Mouse (Mus musculus) neural tube, embryonic 15.5 days (tissue): ENCODE measurements around the gene Sema4b. TPM values are rescaled to one million over a fixed set of nuclear protein-coding genes. Genes with fewer than 3 reads are reported as not detected.

Experiments used
- ATAC-seq: fragments of 200-750 bp; cut with Nextera tagmentation; 2 replicates; pipeline ENCODE4 v1.8.0; 2017; ENCODE audit warnings: mild to moderate bottlenecking, moderate TSS enrichment, moderate library complexity; ENCODE audit not compliant: low FRiP score
- H3K27ac ChIP-seq: fragments of 300-500 bp; sonication (generic); replicated peaks from 2 replicates; pipeline ENCODE4 v1.5.1; 2015; ENCODE audit warnings: mild to moderate bottlenecking, inconsistent platforms
- H3K27me3 ChIP-seq: fragments of 300-500 bp; sonication (generic); replicated peaks from 2 replicates; pipeline ENCODE4 v1.6.1; 2015; ENCODE audit warnings: inconsistent platforms
- H3K36me3 ChIP-seq: fragments of 300-500 bp; sonication (generic); 2 replicates; pipeline ENCODE4 v1.6.1; 2015; ENCODE audit warnings: inconsistent platforms
- H3K4me1 ChIP-seq: fragments of 300-500 bp; sonication (generic); 2 replicates; pipeline ENCODE4 v1.6.1; 2015; ENCODE audit warnings: inconsistent platforms
- H3K4me2 ChIP-seq: fragments of 300-500 bp; sonication (generic); 2 replicates; pipeline ENCODE4 v1.6.1; 2015; ENCODE audit warnings: inconsistent platforms, mild to moderate bottlenecking, moderate library complexity
- H3K4me3 ChIP-seq: fragments of 300-500 bp; sonication (generic); replicated peaks from 2 replicates; pipeline ENCODE4 v1.5.1; 2015; ENCODE audit warnings: mild to moderate bottlenecking, inconsistent platforms
- H3K9ac ChIP-seq: fragments of 300-500 bp; sonication (generic); replicated peaks from 2 replicates; pipeline ENCODE4 v1.6.1; 2015; ENCODE audit warnings: mild to moderate bottlenecking, inconsistent platforms
- H3K9me3 ChIP-seq: fragments of 300-500 bp; sonication (generic); replicated peaks from 2 replicates; pipeline ENCODE4 v1.6.1; 2016; ENCODE audit warnings: inconsistent platforms
- WGBS: fragments of 180-500 bp; shearing (Covaris S2); methylation state at CpG from one replicate; pipeline ENCODE4 v1.1.7; 2015; ENCODE audit warnings: mixed read lengths; 5-methylcytosine and 5-hydroxymethylcytosine counted together
- polyA plus RNA-seq: library from polyadenylated mRNA; unstranded; fragments of >200 nt; fragmentation: Nextera tagmentation; extraction: Ambion mirVana; gene quantifications from 2 replicates; pipeline ENCODE4 v1.2.1, GENCODE M21; 2015

Sema4b gene
- polyA plus RNA-seq, 1 experiment from 2014 or later: 25.8 TPM

- Histone ChIP-seq H3K27me3 (no peaks in the 10 kb centered on the region), H3K4me3 (no peak overlapping the region), H3K4me2 (no peak overlapping the region), H3K4me1 (peaks cover 61% of the 10 kb centered on the region), H3K9ac (no peak overlapping the region), H3K27ac (no peak overlapping the region), H3K9me3 (no peaks in the 10 kb centered on the region), H3K36me3 (peaks cover 5% of the 10 kb centered on the region; the same call in 1 of the 2 replicates)
- no peak for ATAC-seq
- 66% methylated on average over 18 of the region's 18 CpGs for WGBS
Measured at GRCm38 (mm10) chr7:80208026-80208642, 21.5 kb downstream of the Sema4b start.

DNA sequence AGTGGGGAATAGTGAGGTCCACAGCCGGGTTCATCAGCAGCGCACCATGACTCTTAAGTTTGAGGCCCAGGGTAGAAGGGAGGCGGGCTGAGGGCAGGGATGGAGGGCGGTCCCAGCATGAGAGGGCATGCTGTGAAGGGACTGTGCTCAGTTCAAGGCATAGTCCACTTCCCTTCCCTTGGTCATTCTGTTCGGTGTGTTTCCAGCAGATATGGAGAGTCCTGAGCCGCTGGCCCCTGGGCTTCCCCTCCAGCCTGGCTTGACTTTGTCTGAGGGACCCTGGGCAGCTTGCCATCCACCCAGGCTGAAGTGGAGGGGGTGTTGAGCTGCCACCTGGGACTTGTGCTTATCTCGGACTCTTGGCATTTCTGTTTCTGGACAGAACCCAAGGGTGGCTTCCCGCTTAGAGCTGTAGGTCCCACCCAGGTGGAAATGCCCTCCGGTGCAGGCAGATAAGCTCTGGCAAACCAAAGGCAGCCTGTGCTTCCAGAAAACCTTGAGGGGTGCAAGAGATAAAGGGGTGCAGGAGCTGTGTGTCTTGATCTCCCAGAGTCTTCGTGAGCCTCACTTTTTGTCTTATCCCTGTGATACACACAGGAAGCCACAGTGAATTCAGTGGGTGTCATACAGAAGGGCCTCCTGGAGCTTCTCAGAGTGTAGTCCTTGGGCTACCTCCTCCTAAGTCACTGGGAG lies 22.2 kb downstream of the Sema4b start:
- ATAC-seq: 0 out of 2 replicates have a peak, but pooled peaks have one; percentile 32
- peaks cover 13% of the 10 kb centered on the region for H3K36me3 ChIP-seq
- H3K4me3 ChIP-seq: no peak overlapping the region
- no peak overlapping the region for H3K9ac ChIP-seq
- H3K9me3 ChIP-seq: no peaks in the 10 kb centered on the region
- H3K4me1 ChIP-seq: peaks cover 53% of the 10 kb centered on the region
- 74% methylated on average over 10 of the region's 10 CpGs for WGBS
- H3K27me3 ChIP-seq: no peaks in the 10 kb centered on the region
- no peak overlapping the region for H3K4me2 ChIP-seq
- no peak overlapping the region; the same call in 1 of the 2 replicates for H3K27ac ChIP-seq

DNA sequence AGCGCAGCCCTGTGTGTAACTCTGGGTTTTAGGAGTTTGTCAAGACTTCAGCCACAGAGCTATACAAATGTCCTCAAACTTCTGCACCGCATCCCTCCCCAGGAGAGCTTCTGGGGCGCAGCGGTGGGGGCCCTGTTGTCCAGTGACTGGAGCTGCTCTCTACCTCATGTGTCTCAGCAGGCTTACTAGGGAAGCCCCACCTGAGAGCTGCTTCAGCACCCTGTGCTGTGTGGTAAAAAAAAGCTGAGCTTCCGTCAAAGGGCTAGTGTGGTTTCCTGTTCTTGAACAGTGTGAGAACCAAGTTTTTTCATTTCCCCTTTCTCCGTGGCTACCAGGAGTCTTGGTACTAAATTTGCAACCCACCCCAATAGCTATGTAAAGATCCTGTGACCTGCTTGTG lies 23.0 kb downstream of the Sema4b start:
- 85% methylated on average over 6 of the region's 6 CpGs for WGBS

GRCm38 (mm10) chr7:80210982-80211381 lies 24.3 kb downstream of the Sema4b start:
- Histone ChIP-seq H3K4me1 (peaks cover 50% of the 10 kb centered on the region), H3K27me3 (no peaks in the 10 kb centered on the region)

More for the DNA sequence above, 23.0 kb downstream of the Sema4b start:
- no peak overlapping the region for H3K27ac ChIP-seq
- no peaks in the 10 kb centered on the region for H3K9me3 ChIP-seq
- no peak for ATAC-seq
- peaks cover 47% of the 10 kb centered on the region for H3K4me1 ChIP-seq
- no peak overlapping the region for H3K4me2 ChIP-seq
- no peaks in the 10 kb centered on the region for H3K27me3 ChIP-seq
- no peak overlapping the region for H3K9ac ChIP-seq
- H3K4me3 ChIP-seq: no peak overlapping the region
- peaks cover 16% of the 10 kb centered on the region for H3K36me3 ChIP-seq

GRCm38 (mm10) chr7:80213604-80214003 lies 27.0 kb downstream of the Sema4b start:
- H3K27ac ChIP-seq: no peak overlapping the region

More at GRCm38 (mm10) chr7:80210982-80211381, 24.3 kb downstream of the Sema4b start:
- ATAC-seq: no peak
- H3K36me3 ChIP-seq: peaks cover 16% of the 10 kb centered on the region
- H3K4me3 ChIP-seq: no peak overlapping the region
- no peaks in the 10 kb centered on the region for H3K9me3 ChIP-seq
- WGBS: 84% methylated on average over 4 of the region's 4 CpGs
- H3K4me2 ChIP-seq: no peak overlapping the region
- no peak overlapping the region for H3K9ac ChIP-seq
- H3K27ac ChIP-seq: no peak overlapping the region

DNA sequence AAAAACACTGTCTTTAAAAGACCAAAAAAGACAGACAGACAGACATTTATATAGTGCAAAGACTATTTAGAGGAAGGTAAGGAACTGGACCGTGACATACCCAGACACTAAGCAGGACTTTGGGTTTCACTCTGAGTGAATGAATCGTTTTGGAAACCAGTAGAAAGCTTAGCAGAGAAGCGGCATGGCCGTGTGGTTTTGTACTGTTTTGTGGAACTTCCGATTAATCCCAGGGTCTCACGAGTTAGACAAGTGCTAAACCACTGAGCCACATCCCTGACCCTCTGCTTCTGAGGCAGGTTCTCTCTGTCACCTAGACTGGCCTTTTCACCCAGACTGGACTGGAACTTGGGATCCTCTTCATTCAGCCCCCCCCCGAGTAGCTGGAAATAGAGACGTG lies 27.8 kb downstream of the Sema4b start:
- ATAC-seq: no peak
- WGBS: 81% methylated on average over 8 of the region's 8 CpGs
- Histone ChIP-seq H3K9me3 (no peaks in the 10 kb centered on the region), H3K4me3 (no peak overlapping the region), H3K9ac (no peak overlapping the region), H3K4me1 (peaks cover 17% of the 10 kb centered on the region; the same call in 1 of the 2 replicates), H3K4me2 (no peak overlapping the region), H3K36me3 (peaks cover 50% of the 10 kb centered on the region), H3K27ac (no peak overlapping the region), H3K27me3 (no peaks in the 10 kb centered on the region)

More at GRCm38 (mm10) chr7:80213604-80214003, 27.0 kb downstream of the Sema4b start:
- Histone ChIP-seq H3K36me3 (peaks cover 42% of the 10 kb centered on the region), H3K9me3 (no peaks in the 10 kb centered on the region), H3K4me3 (no peak overlapping the region), H3K9ac (no peak overlapping the region), H3K4me1 (peaks cover 25% of the 10 kb centered on the region), H3K27me3 (no peaks in the 10 kb centered on the region), H3K4me2 (no peak overlapping the region)
- WGBS: 93% methylated on average over 7 of the region's 7 CpGs
- no peak for ATAC-seq

GRCm38 (mm10) chr7:80215398-80215797 lies 28.8 kb downstream of the Sema4b start:
- Histone ChIP-seq H3K4me2 (no peak overlapping the region), H3K27ac (peak overlapping the region; percentile 63), H3K36me3 (peaks cover 60% of the 10 kb centered on the region), H3K4me3 (no peak overlapping the region), H3K4me1 (peaks cover 14% of the 10 kb centered on the region; the same call in 1 of the 2 replicates), H3K27me3 (no peaks in the 10 kb centered on the region), H3K9ac (0 out of 2 replicates have a peak overlapping the region, but pooled peaks have one; percentile 17), H3K9me3 (no peaks in the 10 kb centered on the region)
- WGBS: 29% methylated on average over 4 of the region's 4 CpGs
- ATAC-seq: peak; percentile 74; the same call in 1 of the 2 replicates

- 0 out of 2 replicates have a peak overlapping the region, but pooled peaks have one; percentile 23 for H3K27ac ChIP-seq
Measured at GRCm38 (mm10) chr7:80216566-80216965, 29.9 kb downstream of the Sema4b start.

GRCm38 (mm10) chr7:80218666-80219065 lies 32.0 kb downstream of the Sema4b start:
- Histone ChIP-seq H3K4me2 (no peak overlapping the region), H3K4me1 (0 out of 2 replicates have a peak, but pooled peaks cover 8% of the 10 kb centered on the region), H3K9me3 (no peaks in the 10 kb centered on the region), H3K9ac (no peak overlapping the region), H3K4me3 (no peak overlapping the region), H3K27ac (no peak overlapping the region), H3K27me3 (no peaks in the 10 kb centered on the region), H3K36me3 (peaks cover 70% of the 10 kb centered on the region)
- 93% methylated on average over 9 of the region's 9 CpGs for WGBS
- no peak for ATAC-seq

More at GRCm38 (mm10) chr7:80216566-80216965, 29.9 kb downstream of the Sema4b start:
- Histone ChIP-seq H3K4me2 (no peak overlapping the region), H3K4me3 (no peak overlapping the region), H3K36me3 (peaks cover 71% of the 10 kb centered on the region), H3K4me1 (0 out of 2 replicates have a peak, but pooled peaks cover 9% of the 10 kb centered on the region), H3K9me3 (no peaks in the 10 kb centered on the region), H3K9ac (no peak overlapping the region), H3K27me3 (no peaks in the 10 kb centered on the region)
- ATAC-seq: peak; percentile 51; the same call in 1 of the 2 replicates
- WGBS: 60% methylated on average over 8 of the region's 8 CpGs

GRCm38 (mm10) chr7:80220237-80220797 lies 33.7 kb downstream of the Sema4b start:
- H3K9me3 ChIP-seq: no peaks in the 10 kb centered on the region
- H3K4me3 ChIP-seq: no peak overlapping the region
- 96% methylated on average over 9 of the region's 9 CpGs for whole genome bisulfite sequencing
- no peaks in the 10 kb centered on the region for H3K27me3 ChIP-seq
- H3K9ac ChIP-seq: no peak overlapping the region
- ATAC-seq: no peak
- H3K4me2 ChIP-seq: no peak overlapping the region
- no peak overlapping the region for H3K27ac ChIP-seq
- 0 out of 2 replicates have a peak, but pooled peaks cover 4% of the 10 kb centered on the region for H3K4me1 ChIP-seq
- peaks cover 81% of the 10 kb centered on the region for H3K36me3 ChIP-seq

DNA sequence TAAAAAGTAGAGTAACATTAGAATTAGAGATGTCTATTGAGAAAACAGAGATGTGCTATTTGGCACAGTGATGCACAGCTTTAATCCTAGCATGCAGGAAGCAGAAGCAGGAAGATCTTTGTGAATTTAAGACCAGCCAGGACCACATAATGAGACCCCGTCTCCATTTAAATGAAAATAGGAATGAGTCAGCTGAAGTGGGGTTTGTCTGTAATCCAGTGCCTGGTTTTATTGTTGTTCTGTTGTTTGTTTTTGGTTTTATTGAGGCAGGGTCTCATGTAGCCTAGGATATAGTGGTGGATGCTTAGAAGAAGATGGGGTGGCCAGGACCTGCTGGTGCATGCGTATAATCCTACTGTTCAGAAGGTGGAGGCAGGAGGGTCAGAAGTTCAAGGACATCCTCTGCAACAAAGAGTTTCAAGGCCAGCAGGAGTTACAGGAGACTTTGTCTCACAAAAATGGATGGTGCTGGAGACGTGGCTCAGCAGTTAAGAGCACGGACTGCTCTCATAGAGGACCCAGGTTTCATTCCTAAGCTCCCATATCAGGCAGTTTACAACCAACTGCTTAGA lies 34.6 kb downstream of the Sema4b start:
- no peaks in the 10 kb centered on the region for H3K27me3 ChIP-seq
- H3K9ac ChIP-seq: no peak overlapping the region
- WGBS: 80% methylated on average over 4 of the region's 4 CpGs
- no peaks in the 10 kb centered on the region for H3K4me1 ChIP-seq
- H3K4me3 ChIP-seq: no peak overlapping the region
- no peak overlapping the region for H3K27ac ChIP-seq
- H3K36me3 ChIP-seq: peaks cover 84% of the 10 kb centered on the region
- no peak for ATAC-seq
- H3K4me2 ChIP-seq: no peak overlapping the region
- H3K9me3 ChIP-seq: no peaks in the 10 kb centered on the region
